Comparison of ENCODE assay signal across 14 mouse cellular contexts in the genomic region with DNA sequence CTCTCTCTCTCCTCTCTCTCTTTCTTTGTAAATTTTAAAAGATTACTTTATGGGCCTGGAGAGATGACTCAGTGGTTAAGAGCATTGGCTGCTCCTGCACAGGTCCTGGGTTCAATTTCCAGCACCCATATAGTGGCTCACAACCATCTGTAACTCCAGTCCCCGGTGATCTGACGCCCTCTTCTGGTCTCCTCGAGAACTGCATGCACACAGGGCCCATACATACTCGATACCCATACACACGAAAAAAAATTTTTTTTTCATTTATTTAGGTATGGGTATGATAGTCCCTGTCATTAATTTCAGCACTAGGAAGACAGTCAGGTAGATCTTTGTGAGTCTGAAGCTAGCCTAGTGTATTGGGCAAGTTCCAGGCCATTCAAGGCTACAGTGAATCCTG. TPM values are rescaled to one million over a fixed set of nuclear protein-coding genes. Genes with fewer than 3 reads are reported as not detected.
A peak's percentile ranks its signal among the peaks of the same experiment; 100 is the strongest.
DNase-seq lines count a peak whose midpoint lies in the region; ATAC-seq and TF ChIP-seq lines count a peak whose summit lies in the region.
"Had no signal": no experiment of that assay in that cellular context is flagged by ENCODE, and none has a peak within 500 bp of the region (broad histone marks: within the 10 kb centered on the region; RNA-seq: fewer than 3 reads in every experiment).

No protein-coding gene starts in this region.

- no peak for DNase-seq in forebrain, embryonic 14.5 days (ENCODE audit: low spot score)
- DNase-seq in layer of hippocampus, adult 2 months (ENCODE audit: low spot score in 2 of 2): no peak
- DNase-seq in layer of hippocampus, postnatal 25 days (ENCODE audit: extremely low spot score in 1 of 2, low spot score in 1 of 2): no peak
- DNase-seq in B cell, adult 2 months: peak; percentile 24 to 40
- DNase-seq in embryo, embryonic 9.5 days (ENCODE audit: extremely low spot score): no peak
- no peak for DNase-seq in gastrocnemius, adult 8-10 months (ENCODE audit: low spot score in 2 of 2)
- DNase-seq: adrenal gland, postnatal 14 days; gastrocnemius, postnatal 25 days; kidney, adult 11 months had no signal

- H3K36me3 ChIP-seq in forebrain, embryonic 14.5 days (ENCODE audit: control insufficient read depth, insufficient read depth, low read length): no peaks in the 10 kb centered on the region
- H3K36me3 ChIP-seq in forebrain, embryonic 13.5 days (ENCODE audit: poor library complexity, severe bottlenecking): no peaks in the 10 kb centered on the region
- H3K36me3 ChIP-seq in limb, embryonic 12.5 days: no peaks in the 10 kb centered on the region
- H3K36me3 ChIP-seq: heart, embryonic 15.5 days; stomach, embryonic 15.5 days had no signal

- peak overlapping the region; percentile 76; the same call in 1 of the 2 replicates for H3K4me2 ChIP-seq in forebrain, embryonic 14.5 days (ENCODE audit: low read length)
- H3K4me2 ChIP-seq in forebrain, embryonic 13.5 days: no peak overlapping the region
- peak overlapping the region; percentile 80; the same call in 1 of the 2 replicates for H3K4me2 ChIP-seq in limb, embryonic 12.5 days

- no peak overlapping the region for H3K4me3 ChIP-seq in forebrain, embryonic 14.5 days (ENCODE audit: low read depth, low read length)
- no peak overlapping the region for H3K4me3 ChIP-seq in forebrain, embryonic 13.5 days
- H3K4me3 ChIP-seq in layer of hippocampus, adult 2 months: no peak overlapping the region
- H3K4me3 ChIP-seq in limb, embryonic 12.5 days (replicated peaks): no peak overlapping the region

- WGBS in forebrain, embryonic 14.5 days: 80% methylated on average over 5 of the region's 5 CpGs
- 80% methylated on average over 5 of the region's 5 CpGs for WGBS in forebrain, embryonic 13.5 days
- WGBS in limb, embryonic 12.5 days: 83% methylated on average over 5 of the region's 5 CpGs

- H3K9me3 ChIP-seq in forebrain, embryonic 14.5 days (replicated peaks; ENCODE audit: control insufficient read depth, low read length): no peaks in the 10 kb centered on the region
- H3K9me3 ChIP-seq in forebrain, embryonic 13.5 days (replicated peaks): 0 out of 2 replicates have a peak, but pooled peaks cover 2% of the 10 kb centered on the region
- no peaks in the 10 kb centered on the region for H3K9me3 ChIP-seq in limb, embryonic 12.5 days
- H3K9me3 ChIP-seq: heart, embryonic 15.5 days; stomach, embryonic 15.5 days had no signal

- peaks cover 12% of the 10 kb centered on the region for H3K4me1 ChIP-seq in forebrain, embryonic 14.5 days (ENCODE audit: control insufficient read depth, insufficient read depth, low read length)
- H3K4me1 ChIP-seq in forebrain, embryonic 13.5 days: peaks cover 20% of the 10 kb centered on the region
- peaks cover 16% of the 10 kb centered on the region for H3K4me1 ChIP-seq in limb, embryonic 12.5 days (replicated peaks)

- no peak overlapping the region for H3K27ac ChIP-seq in forebrain, embryonic 14.5 days (ENCODE audit: low read depth, low read length)
- H3K27ac ChIP-seq in forebrain, embryonic 13.5 days: no peak overlapping the region
- H3K27ac ChIP-seq in layer of hippocampus, adult 2 months: no peak overlapping the region
- H3K27ac ChIP-seq in limb, embryonic 12.5 days: no peak overlapping the region
- H3K27ac ChIP-seq: heart, embryonic 15.5 days; stomach, embryonic 15.5 days had no signal

- no peaks in the 10 kb centered on the region for H3K27me3 ChIP-seq in forebrain, embryonic 14.5 days (replicated peaks; ENCODE audit: control insufficient read depth, insufficient read depth, low read length)
- no peaks in the 10 kb centered on the region for H3K27me3 ChIP-seq in forebrain, embryonic 13.5 days
- H3K27me3 ChIP-seq in limb, embryonic 12.5 days: no peaks in the 10 kb centered on the region; the same call in 1 of the 2 replicates
- H3K27me3 ChIP-seq: stomach, embryonic 15.5 days had no signal

- no peak overlapping the region for H3K9ac ChIP-seq in forebrain, embryonic 14.5 days (ENCODE audit: low read length)
- no peak overlapping the region for H3K9ac ChIP-seq in forebrain, embryonic 13.5 days
- H3K9ac ChIP-seq in limb, embryonic 12.5 days (replicated peaks): no peak overlapping the region

- ATAC-seq in forebrain, embryonic 14.5 days: no peak
- no peak for ATAC-seq in forebrain, embryonic 13.5 days
- ATAC-seq in limb, embryonic 12.5 days (ENCODE audit: insufficient number of reproducible peaks, insufficient read depth, low FRiP score, low TSS enrichment, low read depth): no peak
- ATAC-seq: midbrain, embryonic 16.5 days had no signal

- peak; percentile 51 for TF ChIP-seq CTCF in layer of hippocampus, adult 2 months (conservative IDR thresholded peaks at IDR 0.05)

RNA-seq across cellular contexts. Expression of a gene that starts 59.3 kb away (rescaled TPM):
- polyA plus RNA-seq in forebrain, embryonic 14.5 days (2014; fragmentation: Nextera tagmentation; extraction: Ambion mirVana): 6.1 and 6.9 TPM in 2 replicates
- 4.3 and 4.4 TPM in 2 replicates for polyA plus RNA-seq in forebrain, embryonic 13.5 days (2015; fragmentation: Nextera tagmentation; extraction: Ambion mirVana)
- 1 to 10 TPM in 1 of 2 experiments, under 1 TPM in 1; 0.90 to 1.8 TPM for total RNA-seq in layer of hippocampus, adult 2 months (2021)
- 1 to 10 TPM; 2.1 to 2.4 TPM for total RNA-seq in layer of hippocampus, postnatal 25 days (2021)
- polyA plus RNA-seq in limb, embryonic 12.5 days (2016; fragmentation: Nextera tagmentation; extraction: Ambion mirVana): 10.9 and 11.9 TPM in 2 replicates
- under 1 TPM; 0.22 to 0.82 (median 0.41) TPM for total RNA-seq in gastrocnemius, adult 8-10 months (2022)

RNA-seq across cellular contexts. Expression of a gene that starts 59.5 kb away (rescaled TPM):
- 345 and 412 TPM in 2 replicates for polyA plus RNA-seq in forebrain, embryonic 14.5 days (2014; fragmentation: Nextera tagmentation; extraction: Ambion mirVana)
- 351 and 356 TPM in 2 replicates for polyA plus RNA-seq in forebrain, embryonic 13.5 days (2015; fragmentation: Nextera tagmentation; extraction: Ambion mirVana)
- 100 to 1,000 TPM; 198 to 202 TPM for total RNA-seq in layer of hippocampus, adult 2 months (2021)
- total RNA-seq in layer of hippocampus, postnatal 25 days (2021): 100 to 1,000 TPM; 179 to 185 TPM
- 438 and 440 TPM in 2 replicates for polyA plus RNA-seq in limb, embryonic 12.5 days (2016; fragmentation: Nextera tagmentation; extraction: Ambion mirVana)
- 100 to 1,000 TPM; 130 to 143 (median 134) TPM for total RNA-seq in gastrocnemius, adult 8-10 months (2022)

Comparison
In these comparisons a context has a peak if more than half of its experiments do, and no peak if none do; other contexts are left out.
1. DNase-seq: peak in B cell, adult 2 months (2 of 2); none in forebrain, embryonic 14.5 days (single experiment), layer of hippocampus, adult 2 months (0 of 2), layer of hippocampus, postnatal 25 days (0 of 2), embryo, embryonic 9.5 days (single experiment) and gastrocnemius, adult 8-10 months (0 of 2).